Mouse (Mus musculus) Patski (cell line): ENCODE data around the gene Nanos1. TPM values are rescaled to one million over a fixed set of nuclear protein-coding genes. Genes with fewer than 3 reads are reported as not detected.

Experiments
- ATAC-seq: fragments of 100-300 bp; one replicate; pipeline ENCODE4 v1.8.0; 2021
- CTCF ChIA-PET: fragments of 350-600 bp; sonication (Branson Sonifier 250); formaldehyde crosslinking; loops from one replicate; lab custom pipeline; 2022; ENCODE audit warnings: inconsistent platforms; lab: Charles Lee
- POLR2A ChIA-PET: fragments of 350-600 bp; sonication (Branson Sonifier 250); formaldehyde crosslinking; loops from one replicate; lab custom pipeline; 2022; ENCODE audit warnings: antibody characterized with exemption, inconsistent platforms; lab: Charles Lee
- DNase-seq: peaks from one replicate; pipeline ENCODE4 v3.0.0-alpha.2; 2011; ENCODE audit warnings: low read depth, low spot score
- H3K27me3 ChIP-seq: fragments of 371-371 bp; one replicate; pipeline ENCODE4 v1.5.1; 2021
- CTCF ChIP-seq: fragments of 100-300 bp; IDR thresholded peaks from one replicate; pipeline ENCODE4 v1.5.1; 2021
- in situ Hi-C: fragments of 300-500 bp; cut with MboI; formaldehyde crosslinking; loops from 3 replicates; pipeline ENCODE4 v1.11.1; 2018; ENCODE audit warnings: low pct_unique_long_range_greater_than_20kb, mixed read lengths
- polyA plus RNA-seq: library from polyadenylated mRNA; unstranded; gene quantifications from one replicate; pipeline ENCODE4 v1.2.3, GENCODE M21; 2021

Nanos1 gene
- polyA plus RNA-seq, 1 experiment from 2014 or later, result 10.6 TPM

GRCm38 (mm10) chr19:60787465-60788150 lies 31.8 kb downstream of the Nanos1 start:
- no peaks in the 10 kb centered on the region for H3K27me3 ChIP-seq
- ChIA-PET POLR2A (interaction anchor here (0.6 to 1.1 kb wide), 4 partner anchors 23 to 198 kb away, joined by 3 read pairs; partner anchors contain the start of gene Fam45a), CTCF (interaction anchor here (1.0 to 1.9 kb wide), 5 partner anchors 17 to 34 kb away, joined by 3 to 4 read pairs (median 3); no protein-coding TSS in a partner anchor)
- no peak for TF ChIP-seq CTCF
- ATAC-seq, result no peak
- no peak for DNase-seq
- in situ Hi-C loops, result no loop called here

- DNase-seq (no peak), ATAC-seq (no peak)
- in situ Hi-C loops, result no loop called here
- no peaks in the 10 kb centered on the region for H3K27me3 ChIP-seq
- CTCF ChIA-PET, result interaction anchor here (1.0 to 1.9 kb wide), 8 partner anchors 9 to 256 kb away, joined by 3 to 6 read pairs (median 4); no protein-coding TSS in a partner anchor
- no peak for TF ChIP-seq CTCF
- POLR2A ChIA-PET, result interaction anchor here (0.6 kb wide), 1 partner anchor 38 kb away, joined by 3 read pairs; no protein-coding TSS in a partner anchor
These were observed 32.6 kb downstream of the Nanos1 start for GRCm38 (mm10) chr19:60788214-60788960.

- CTCF ChIA-PET, result interaction anchor here (1.1 to 1.6 kb wide), 3 partner anchors 11 to 255 kb away, joined by 3 to 6 read pairs (median 4); no protein-coding TSS in a partner anchor
- TF ChIP-seq CTCF, result no peak
- no peaks in the 10 kb centered on the region for H3K27me3 ChIP-seq
- in situ Hi-C loops, result no loop called here
- DNase-seq, result no peak
- POLR2A ChIA-PET, result interaction anchor here (1.9 kb wide), 1 partner anchor 31 kb away, joined by 6 read pairs; no protein-coding TSS in a partner anchor
- ATAC-seq, result no peak
These were observed 33.7 kb downstream of the Nanos1 start for GRCm38 (mm10) chr19:60789452-60789851.

GRCm38 (mm10) chr19:60789919-60790506 lies 34.2 kb downstream of the Nanos1 start:
- ATAC-seq (peak; percentile 56), DNase-seq (peak; percentile 15)
- ChIA-PET CTCF (interaction anchor here (1.6 kb wide), 1 partner anchor 11 kb away, joined by 6 read pairs; no protein-coding TSS in a partner anchor), POLR2A (interaction anchor here (0.6 to 1.9 kb wide), 3 partner anchors 12 to 48 kb away, joined by 3 to 6 read pairs (median 5); no protein-coding TSS in a partner anchor)
- in situ Hi-C loops, result no loop called here
- no peak for TF ChIP-seq CTCF
- no peaks in the 10 kb centered on the region for H3K27me3 ChIP-seq

- peak; percentile 91 for ATAC-seq
- TF ChIP-seq CTCF, result no peak
- CTCF ChIA-PET, result interaction anchor here (1.7 kb wide), 1 partner anchor 17 kb away, joined by 5 read pairs; no protein-coding TSS in a partner anchor
- DNase-seq, result peak; percentile 62
- POLR2A ChIA-PET, result interaction anchor here (0.6 to 1.9 kb wide), 3 partner anchors 12 to 49 kb away, joined by 3 to 6 read pairs (median 5); no protein-coding TSS in a partner anchor
- in situ Hi-C loops, result no loop called here
- H3K27me3 ChIP-seq, result no peaks in the 10 kb centered on the region
These were observed 34.9 kb downstream of the Nanos1 start, which contains the start of gene Eif3a for GRCm38 (mm10) chr19:60790551-60791161. Eif3a (minus strand) TSS chr19:60790658.

- DNase-seq (no peak), ATAC-seq (no peak)
- ChIA-PET CTCF (interaction anchor here (1.7 kb wide), 1 partner anchor 17 kb away, joined by 5 read pairs; no protein-coding TSS in a partner anchor), POLR2A (interaction anchor here (1.4 kb wide), 1 partner anchor 11 kb away, joined by 5 read pairs; no protein-coding TSS in a partner anchor)
- H3K27me3 ChIP-seq, result no peaks in the 10 kb centered on the region
- TF ChIP-seq CTCF, result no peak
- in situ Hi-C loops, result no loop called here
These were observed 35.4 kb downstream of the Nanos1 start for GRCm38 (mm10) chr19:60791164-60791563.

GRCm38 (mm10) chr19:60793170-60793707 lies 37.5 kb downstream of the Nanos1 start:
- in situ Hi-C loops, result no loop called here
- ChIA-PET POLR2A (no interaction called here), CTCF (no interaction called here)
- TF ChIP-seq CTCF, result no peak
- no peak for ATAC-seq
- DNase-seq, result no peak
- H3K27me3 ChIP-seq, result peaks cover under 1% of the 10 kb centered on the region

- ChIA-PET POLR2A (no interaction called here), CTCF (interaction anchor here (0.9 to 1.6 kb wide), 4 partner anchors 9 to 24 kb away, joined by 3 to 6 read pairs (median 4); no protein-coding TSS in a partner anchor)
- peaks cover 6% of the 10 kb centered on the region for H3K27me3 ChIP-seq
- no peak for TF ChIP-seq CTCF
- ATAC-seq (no peak), DNase-seq (no peak)
- in situ Hi-C loops, result no loop called here
These were observed 39.5 kb downstream of the Nanos1 start for GRCm38 (mm10) chr19:60795244-60795643.

GRCm38 (mm10) chr19:60797415-60797814 lies 41.6 kb downstream of the Nanos1 start:
- CTCF ChIA-PET, result no interaction called here
- ATAC-seq, result no peak
- in situ Hi-C loops, result no loop called here

More at GRCm38 (mm10) chr19:60797415-60797814, 41.6 kb downstream of the Nanos1 start:
- no peak for TF ChIP-seq CTCF
- DNase-seq, result no peak
- peaks cover 6% of the 10 kb centered on the region for H3K27me3 ChIP-seq
- POLR2A ChIA-PET, result no interaction called here
